In genomic region chr17:78518355-78518754, GRCm38 (mm10) we compare ENCODE assay signal across 16 mouse cellular contexts. TPM values are rescaled to one million over a fixed set of nuclear protein-coding genes. Genes with fewer than 3 reads are reported as not detected.
"Had no signal": no experiment of that assay in that cellular context is flagged by ENCODE, and none has a peak within 500 bp of the region (broad histone marks: within the 10 kb centered on the region; RNA-seq: fewer than 3 reads in every experiment).

No protein-coding gene starts in this region.

- H3K4me2 ChIP-seq: liver, embryonic 11.5 days; liver, embryonic 15.5 days; neural tube, embryonic 15.5 days had no signal

- H3K9ac ChIP-seq: liver, embryonic 15.5 days; neural tube, embryonic 15.5 days had no signal

- H3K27ac ChIP-seq: limb, embryonic 10.5 days; liver, embryonic 15.5 days had no signal

- H3K27me3 ChIP-seq: liver, embryonic 15.5 days; neural tube, embryonic 15.5 days had no signal

- H3K4me1 ChIP-seq: liver, embryonic 15.5 days had no signal

- ATAC-seq: lung, postnatal 0 days had no signal

- H3K4me3 ChIP-seq: limb, embryonic 10.5 days; liver, embryonic 15.5 days; midbrain, embryonic 10.5 days; myocyte; neural tube, embryonic 15.5 days had no signal

- DNase-seq: kidney, adult 18-20 months; kidney, postnatal 25 days; layer of hippocampus, adult 9-11 months; lung, adult 2 months; lung, postnatal 36 days; midbrain, embryonic 14.5 days; right cerebral cortex, postnatal 14 days; thymus, postnatal 36 days had no signal

- H3K9me3 ChIP-seq: limb, embryonic 10.5 days; liver, embryonic 15.5 days; midbrain, embryonic 10.5 days; neural tube, embryonic 15.5 days had no signal

- H3K36me3 ChIP-seq: limb, embryonic 10.5 days; liver, embryonic 15.5 days; midbrain, embryonic 10.5 days; neural tube, embryonic 15.5 days had no signal

RNA-seq across cellular contexts. Expression of gene Vit, which starts 10.5 kb away (rescaled TPM):
- total RNA-seq: megakaryocyte, adult 5-6 weeks had no signal
- polyA plus RNA-seq: limb, embryonic 10.5 days; myocyte had no signal
